In genomic region chr4:91093885-91094284, GRCm38 (mm10) we compare ENCODE assay signal across 17 mouse cellular contexts.
"Had no signal": no experiment of that assay in that cellular context is flagged by ENCODE, and none has a peak within 500 bp of the region (broad histone marks: within the 10 kb centered on the region; RNA-seq: fewer than 3 reads in every experiment).

No protein-coding gene starts in this region.

- H3K4me3 ChIP-seq: lung, embryonic 15.5 days; megakaryocyte, embryonic 14.5 days; midbrain, embryonic 13.5 days; midbrain, embryonic 15.5 days; neural tube, embryonic 12.5 days; stomach, embryonic 15.5 days had no signal

- H3K9me3 ChIP-seq: lung, embryonic 15.5 days; midbrain, embryonic 13.5 days; midbrain, embryonic 15.5 days; neural tube, embryonic 12.5 days; stomach, embryonic 15.5 days had no signal

- H3K27ac ChIP-seq: lung, embryonic 15.5 days; macrophage; midbrain, embryonic 13.5 days; midbrain, embryonic 15.5 days; neural tube, embryonic 12.5 days; stomach, embryonic 15.5 days; stomach, postnatal 0 days had no signal

- H3K4me2 ChIP-seq: lung, embryonic 15.5 days; midbrain, embryonic 11.5 days; midbrain, embryonic 13.5 days; midbrain, embryonic 15.5 days; neural tube, embryonic 12.5 days; stomach, embryonic 15.5 days had no signal

- H3K27me3 ChIP-seq: lung, embryonic 15.5 days; megakaryocyte, embryonic 14.5 days; midbrain, embryonic 13.5 days; midbrain, embryonic 15.5 days; neural tube, embryonic 12.5 days; stomach, embryonic 15.5 days had no signal

- ATAC-seq: lung, postnatal 0 days; midbrain, embryonic 13.5 days; midbrain, embryonic 15.5 days had no signal

- DNase-seq: lung, adult 2 months; lung, postnatal 14 days; lung, postnatal 36 days; right cerebral cortex, postnatal 14 days; thymus, adult 2 months; thymus, postnatal 25 days; thymus, postnatal 4 days had no signal

- H3K36me3 ChIP-seq: lung, embryonic 15.5 days; midbrain, embryonic 13.5 days; midbrain, embryonic 15.5 days; neural tube, embryonic 12.5 days; stomach, embryonic 15.5 days had no signal

- H3K9ac ChIP-seq: lung, embryonic 15.5 days; midbrain, embryonic 13.5 days; midbrain, embryonic 15.5 days; neural tube, embryonic 12.5 days; stomach, embryonic 15.5 days had no signal

- H3K4me1 ChIP-seq: lung, embryonic 15.5 days; megakaryocyte, embryonic 14.5 days; neural tube, embryonic 12.5 days; stomach, embryonic 15.5 days had no signal
